Mouse (Mus musculus): ENCODE results near the gene Nub1. TPM values are rescaled to one million over a fixed set of nuclear protein-coding genes. Genes with fewer than 3 reads are reported as not detected.

The Nub1 gene
- polyA plus RNA-seq, 1 experiment from 2014 or later = 61.2 TPM

- peaks cover 35% of the 10 kb centered on the region for H3K27me3 ChIP-seq
- peak overlapping the region; percentile 46 for H3K4me2 ChIP-seq (replicated peaks)
- H3K27ac ChIP-seq (replicated peaks) = no peak overlapping the region
- ATAC-seq (replicated peaks) = no peak
- WGBS = 6% methylated on average over 15 of the region's 15 CpGs
- H3K36me3 ChIP-seq = no peaks in the 10 kb centered on the region
- H3K9me3 ChIP-seq = no peaks in the 10 kb centered on the region
- H3K4me3 ChIP-seq = peak overlapping the region; percentile 38
- H3K4me1 ChIP-seq = peaks cover 15% of the 10 kb centered on the region
- no peak overlapping the region for H3K9ac ChIP-seq (replicated peaks)
These were observed 45.7 kb downstream of the Nub1 start for GRCm38 (mm10) chr5:24730986-24731385.

- Histone ChIP-seq H3K36me3 (no peaks in the 10 kb centered on the region), H3K9ac (replicated peaks) (no peak overlapping the region), H3K4me3 (no peak overlapping the region), H3K27me3 (peaks cover 35% of the 10 kb centered on the region), H3K27ac (replicated peaks) (no peak overlapping the region), H3K4me1 (peaks cover 15% of the 10 kb centered on the region), H3K9me3 (no peaks in the 10 kb centered on the region), H3K4me2 (replicated peaks) (no peak overlapping the region)
- WGBS = under 1% methylated on average over 8 of the region's 8 CpGs
- no peak for ATAC-seq (replicated peaks)
These were observed 47.8 kb downstream of the Nub1 start for GRCm38 (mm10) chr5:24733134-24733533.

- WGBS = 66% methylated on average over 7 of the region's 7 CpGs
- H3K27me3 ChIP-seq = peaks cover 32% of the 10 kb centered on the region
- H3K9ac ChIP-seq (replicated peaks) = no peak overlapping the region
- peaks cover 15% of the 10 kb centered on the region for H3K4me1 ChIP-seq
- ATAC-seq (replicated peaks) = no peak
- no peak overlapping the region for H3K4me3 ChIP-seq
- H3K36me3 ChIP-seq = no peaks in the 10 kb centered on the region
- H3K9me3 ChIP-seq = no peaks in the 10 kb centered on the region
- H3K27ac ChIP-seq (replicated peaks) = no peak overlapping the region
- H3K4me2 ChIP-seq (replicated peaks) = no peak overlapping the region
These were observed 48.6 kb downstream of the Nub1 start for GRCm38 (mm10) chr5:24733771-24734426.

- H3K4me1 ChIP-seq = no peaks in the 10 kb centered on the region
- H3K4me3 ChIP-seq = no peak overlapping the region
- H3K4me2 ChIP-seq (replicated peaks) = no peak overlapping the region
- H3K9ac ChIP-seq (replicated peaks) = no peak overlapping the region
- ATAC-seq (replicated peaks) = no peak
- H3K9me3 ChIP-seq = no peaks in the 10 kb centered on the region
- no peaks in the 10 kb centered on the region for H3K27me3 ChIP-seq
- H3K36me3 ChIP-seq = no peaks in the 10 kb centered on the region
- no peak overlapping the region for H3K27ac ChIP-seq (replicated peaks)
- WGBS = 71% methylated on average over 10 of the region's 10 CpGs
These were observed 52.3 kb downstream of the Nub1 start for GRCm38 (mm10) chr5:24737595-24737994.

GRCm38 (mm10) chr5:24738517-24738916 is 53.2 kb downstream of the Nub1 start:
- WGBS = 88% methylated on average over 1 of the region's 1 CpGs
- Histone ChIP-seq H3K4me1 (no peaks in the 10 kb centered on the region), H3K4me2 (replicated peaks) (no peak overlapping the region), H3K9me3 (no peaks in the 10 kb centered on the region), H3K4me3 (no peak overlapping the region), H3K27me3 (no peaks in the 10 kb centered on the region), H3K9ac (replicated peaks) (no peak overlapping the region), H3K27ac (replicated peaks) (no peak overlapping the region), H3K36me3 (no peaks in the 10 kb centered on the region)
- no peak for ATAC-seq (replicated peaks)

- H3K4me2 ChIP-seq (replicated peaks) = no peak overlapping the region
- H3K27me3 ChIP-seq = no peaks in the 10 kb centered on the region
- no peak overlapping the region for H3K27ac ChIP-seq (replicated peaks)
- H3K4me3 ChIP-seq = no peak overlapping the region
- WGBS = 71% methylated on average over 15 of the region's 15 CpGs
- H3K4me1 ChIP-seq = no peaks in the 10 kb centered on the region
- no peak for ATAC-seq (replicated peaks)
- no peaks in the 10 kb centered on the region for H3K36me3 ChIP-seq
- H3K9me3 ChIP-seq = no peaks in the 10 kb centered on the region
- no peak overlapping the region for H3K9ac ChIP-seq (replicated peaks)
These were observed 53.9 kb downstream of the Nub1 start for GRCm38 (mm10) chr5:24739141-24739753.

GRCm38 (mm10) chr5:24741172-24741885 is 56.0 kb downstream of the Nub1 start:
- Histone ChIP-seq H3K4me3 (no peak overlapping the region), H3K4me1 (no peaks in the 10 kb centered on the region), H3K9me3 (no peaks in the 10 kb centered on the region), H3K9ac (replicated peaks) (no peak overlapping the region), H3K4me2 (replicated peaks) (no peak overlapping the region), H3K36me3 (no peaks in the 10 kb centered on the region), H3K27ac (replicated peaks) (no peak overlapping the region), H3K27me3 (no peaks in the 10 kb centered on the region)
- WGBS = 76% methylated on average over 15 of the region's 15 CpGs
- no peak for ATAC-seq (replicated peaks)

- no peaks in the 10 kb centered on the region for H3K4me1 ChIP-seq
- no peaks in the 10 kb centered on the region for H3K9me3 ChIP-seq
- no peaks in the 10 kb centered on the region for H3K36me3 ChIP-seq
- H3K9ac ChIP-seq (replicated peaks) = no peak overlapping the region
- WGBS = 87% methylated on average over 10 of the region's 10 CpGs
- H3K27me3 ChIP-seq = no peaks in the 10 kb centered on the region
- no peak overlapping the region for H3K4me2 ChIP-seq (replicated peaks)
- no peak for ATAC-seq (replicated peaks)
- H3K27ac ChIP-seq (replicated peaks) = no peak overlapping the region
- no peak overlapping the region for H3K4me3 ChIP-seq
These were observed 58.6 kb downstream of the Nub1 start for GRCm38 (mm10) chr5:24743956-24744355.

GRCm38 (mm10) chr5:24747533-24747932 is 62.2 kb downstream of the Nub1 start:
- no peak overlapping the region for H3K4me3 ChIP-seq
- H3K4me1 ChIP-seq = peaks cover 25% of the 10 kb centered on the region
- H3K27me3 ChIP-seq = no peaks in the 10 kb centered on the region
- H3K9me3 ChIP-seq = no peaks in the 10 kb centered on the region
- H3K27ac ChIP-seq (replicated peaks) = no peak overlapping the region
- WGBS = 10% methylated on average over 6 of the region's 6 CpGs
- H3K36me3 ChIP-seq = no peaks in the 10 kb centered on the region
- H3K9ac ChIP-seq (replicated peaks) = no peak overlapping the region
- no peak for ATAC-seq (replicated peaks)
- H3K4me2 ChIP-seq (replicated peaks) = no peak overlapping the region

GRCm38 (mm10) chr5:24749731-24750130 is 64.4 kb downstream of the Nub1 start:
- peak overlapping the region; percentile 69 for H3K4me3 ChIP-seq
- H3K27me3 ChIP-seq = no peaks in the 10 kb centered on the region
- peak overlapping the region; percentile 70 for H3K9ac ChIP-seq (replicated peaks)
- peak; percentile 7; the same call in 1 of the 2 replicates for ATAC-seq (replicated peaks)
- no peaks in the 10 kb centered on the region for H3K36me3 ChIP-seq
- 61% methylated on average over 5 of the region's 5 CpGs for WGBS
- peak overlapping the region; percentile 78 for H3K27ac ChIP-seq (replicated peaks)
- no peaks in the 10 kb centered on the region for H3K9me3 ChIP-seq
- peak overlapping the region; percentile 94 for H3K4me2 ChIP-seq (replicated peaks)
- peaks cover 25% of the 10 kb centered on the region for H3K4me1 ChIP-seq

GRCm38 (mm10) chr5:24750321-24751304 is 65.3 kb downstream of the Nub1 start:
- ATAC-seq (replicated peaks) = peak; percentile 83
- no peaks in the 10 kb centered on the region for H3K27me3 ChIP-seq
- H3K4me2 ChIP-seq (replicated peaks) = peak overlapping the region; percentile 94
- H3K4me1 ChIP-seq = peaks cover 25% of the 10 kb centered on the region
- H3K27ac ChIP-seq (replicated peaks) = peak overlapping the region; percentile 78
- H3K9me3 ChIP-seq = no peaks in the 10 kb centered on the region
- no peaks in the 10 kb centered on the region for H3K36me3 ChIP-seq
- WGBS = under 1% methylated on average over 59 of the region's 59 CpGs
- peak overlapping the region; percentile 69 for H3K4me3 ChIP-seq
- H3K9ac ChIP-seq (replicated peaks) = peak overlapping the region; percentile 70
